In the genomic region with DNA sequence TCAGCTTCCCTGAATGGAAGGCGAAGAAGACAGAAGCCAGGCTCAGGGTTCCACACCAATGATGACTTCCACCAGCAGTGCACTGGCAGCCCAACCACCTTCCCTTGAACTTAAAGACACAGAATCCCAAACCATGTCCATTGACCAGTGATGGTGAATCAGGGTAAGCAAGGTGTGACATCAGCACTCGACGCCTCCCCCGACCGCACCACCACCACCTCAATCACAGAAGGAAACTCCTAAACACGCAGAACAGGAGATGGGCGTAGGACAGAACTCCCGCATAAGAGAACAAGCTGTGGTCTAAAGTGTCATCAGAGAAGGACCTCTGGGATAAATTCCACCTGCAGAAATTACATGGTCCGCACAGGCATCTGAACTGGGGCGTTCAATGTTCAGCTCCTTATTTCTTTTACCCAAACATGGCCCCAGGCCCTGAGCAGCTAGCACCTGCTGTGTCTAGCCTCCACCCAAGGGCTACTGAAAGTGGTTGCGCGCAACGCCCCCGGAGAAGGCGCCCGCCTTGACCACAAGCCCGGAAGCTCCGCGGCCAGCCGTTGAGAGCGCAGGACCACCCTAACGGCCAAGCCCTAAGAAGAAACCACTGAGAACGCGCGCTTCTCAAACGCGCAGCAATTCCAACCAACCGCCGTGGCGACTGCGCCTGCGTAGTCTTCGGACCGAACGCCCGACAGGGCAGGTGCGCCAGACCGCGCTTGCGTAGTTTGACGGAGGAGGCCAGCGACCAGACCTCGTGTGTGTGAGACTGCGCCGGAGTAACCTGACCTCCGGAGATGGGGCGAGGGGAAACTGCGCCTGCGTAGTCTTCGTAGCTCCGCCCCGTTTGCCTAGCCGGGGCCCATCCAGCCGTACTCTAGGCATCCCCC, we compare ENCODE assay signal across 8 mouse cellular contexts. TPM values are rescaled to one million over a fixed set of nuclear protein-coding genes. Genes with fewer than 3 reads are reported as not detected.
A peak's percentile ranks its signal among the peaks of the same experiment; 100 is the strongest.
DNase-seq lines count a peak whose midpoint lies in the region; ATAC-seq and TF ChIP-seq lines count a peak whose summit lies in the region.

No protein-coding gene starts in this region.

- peak overlapping the region; percentile 69 for H3K4me3 ChIP-seq in bone marrow macrophage, adult 2 months (ENCODE audit: insufficient read depth, low read length)
- H3K4me3 ChIP-seq in embryonic fibroblast, embryonic 13.5 days (ENCODE audit: insufficient read depth, low read length): peak overlapping the region; percentile 64
- peak overlapping the region; percentile 91 for H3K4me3 ChIP-seq in kidney, embryonic 14.5 days (ENCODE audit: low read length)
- peak overlapping the region; percentile 81 for H3K4me3 ChIP-seq in limb, embryonic 15.5 days

- H3K36me3 ChIP-seq in kidney, embryonic 14.5 days (ENCODE audit: control insufficient read depth, insufficient read depth, low read length): peaks cover 6% of the 10 kb centered on the region; the same call in 1 of the 2 replicates
- peaks cover 5% of the 10 kb centered on the region; the same call in 1 of the 2 replicates for H3K36me3 ChIP-seq in limb, embryonic 15.5 days

- no peak for TF ChIP-seq CTCF in bone marrow macrophage, adult 2 months (IDR thresholded peaks at IDR 0.05; ENCODE audit: low read depth, low read length)
- TF ChIP-seq CTCF in embryonic fibroblast, embryonic 13.5 days (IDR thresholded peaks at IDR 0.05; ENCODE audit: borderline replicate concordance, insufficient read depth, low read length): no peak

- TF ChIP-seq POLR2A in bone marrow macrophage, adult 2 months (IDR thresholded peaks at IDR 0.05; ENCODE audit: borderline replicate concordance, low read depth, low read length): no peak
- TF ChIP-seq POLR2A in embryonic fibroblast, embryonic 13.5 days (IDR thresholded peaks at IDR 0.05; ENCODE audit: low read depth, low read length): peak; percentile 56

- no peaks in the 10 kb centered on the region for H3K27me3 ChIP-seq in kidney, embryonic 14.5 days (ENCODE audit: control insufficient read depth, insufficient read depth, low read length)
- no peaks in the 10 kb centered on the region for H3K27me3 ChIP-seq in limb, embryonic 15.5 days

- peak overlapping the region; percentile 79 for H3K27ac ChIP-seq in bone marrow macrophage, adult 2 months (ENCODE audit: insufficient read depth, low read depth, low read length)
- no peak overlapping the region for H3K27ac ChIP-seq in embryonic fibroblast, embryonic 13.5 days (ENCODE audit: insufficient read depth, low read length)
- H3K27ac ChIP-seq in kidney, embryonic 14.5 days (ENCODE audit: low read depth, low read length): peak overlapping the region; percentile 93
- H3K27ac ChIP-seq in limb, embryonic 15.5 days: peak overlapping the region; percentile 84

- H3K9me3 ChIP-seq in kidney, embryonic 14.5 days (ENCODE audit: control insufficient read depth, low read length): no peaks in the 10 kb centered on the region
- no peaks in the 10 kb centered on the region for H3K9me3 ChIP-seq in limb, embryonic 15.5 days

- WGBS in kidney, embryonic 14.5 days: 7% methylated on average over 54 of the region's 54 CpGs
- WGBS in limb, embryonic 15.5 days: 6% methylated on average over 54 of the region's 54 CpGs

- peak; percentile 100 for DNase-seq in A20 (ENCODE audit: low read depth, low spot score)
- peak; percentile 99 for DNase-seq in heart, adult 9 months (ENCODE audit: low spot score in 2 of 2)
- DNase-seq in monocyte, adult 2 months (ENCODE audit: low read depth in 1 of 2, low spot score in 2 of 2): peak; percentile 93 to 97
- peak; percentile 99 to 100 for DNase-seq in spleen, postnatal 36 days (ENCODE audit: low spot score in 2 of 2)

- peaks cover 26% of the 10 kb centered on the region for H3K4me1 ChIP-seq in bone marrow macrophage, adult 2 months (ENCODE audit: control insufficient read depth, insufficient read depth, low read length)
- peaks cover 4% of the 10 kb centered on the region for H3K4me1 ChIP-seq in embryonic fibroblast, embryonic 13.5 days (ENCODE audit: control insufficient read depth, insufficient read depth, low read length)
- H3K4me1 ChIP-seq in kidney, embryonic 14.5 days (ENCODE audit: control insufficient read depth, insufficient read depth, low read length): peaks cover 15% of the 10 kb centered on the region
- peaks cover 10% of the 10 kb centered on the region; the same call in 1 of the 2 replicates for H3K4me1 ChIP-seq in limb, embryonic 15.5 days

- peak; percentile 98 for ATAC-seq in kidney, embryonic 14.5 days (ENCODE audit: low FRiP score, low TSS enrichment)
- ATAC-seq in limb, embryonic 15.5 days (ENCODE audit: insufficient number of reproducible peaks, low FRiP score, low TSS enrichment, low read depth): peak; percentile 100

- peak overlapping the region; percentile 90 for H3K9ac ChIP-seq in kidney, embryonic 14.5 days (ENCODE audit: low read depth, low read length)
- peak overlapping the region; percentile 41 for H3K9ac ChIP-seq in limb, embryonic 15.5 days

- peak overlapping the region; percentile 72 for H3K4me2 ChIP-seq in kidney, embryonic 14.5 days (replicated peaks; ENCODE audit: low read depth, low read length)
- H3K4me2 ChIP-seq in limb, embryonic 15.5 days: peak overlapping the region; percentile 82

RNA-seq across cellular contexts. Expression of gene Zbed4, which starts 0.5 kb away (rescaled TPM):
- 18.1 and 20.5 TPM in 2 replicates for polyA plus RNA-seq in bone marrow macrophage, adult 2 months (2012; ENCODE audit: insufficient read depth, insufficient read length, missing spikeins)
- polyA plus RNA-seq in embryonic fibroblast, embryonic 13.5 days (2011; ENCODE audit: insufficient read length, low read depth, missing spikeins): 9.4 and 11.3 TPM in 2 replicates
- polyA plus RNA-seq in kidney, embryonic 14.5 days (2014; fragmentation: Nextera tagmentation; extraction: Ambion mirVana): 12.4 and 26.8 TPM in 2 replicates
- polyA plus RNA-seq in limb, embryonic 15.5 days (2015; fragmentation: Nextera tagmentation; extraction: Ambion mirVana): 11.4 and 12.2 TPM in 2 replicates

RNA-seq across cellular contexts. Expression of gene Brd1, which starts 16.9 kb away (rescaled TPM):
- polyA plus RNA-seq in bone marrow macrophage, adult 2 months (2012; ENCODE audit: insufficient read depth, insufficient read length, missing spikeins): 42.1 and 44.9 TPM in 2 replicates
- polyA plus RNA-seq in embryonic fibroblast, embryonic 13.5 days (2011; ENCODE audit: insufficient read length, low read depth, missing spikeins): 30.4 and 34.7 TPM in 2 replicates
- 26.0 and 27.2 TPM in 2 replicates for polyA plus RNA-seq in kidney, embryonic 14.5 days (2014; fragmentation: Nextera tagmentation; extraction: Ambion mirVana)
- polyA plus RNA-seq in limb, embryonic 15.5 days (2015; fragmentation: Nextera tagmentation; extraction: Ambion mirVana): 18.6 and 21.7 TPM in 2 replicates
